Mouse (Mus musculus) liver, postnatal 0 days (tissue): Measurements from ENCODE around the gene Rara.

ENCODE experiments used
- CTCF ChIP-seq: sonication (generic); IDR thresholded peaks from 2 replicates; pipeline ENCODE4 v1.5.1; 2016; ENCODE audit warnings: antibody characterized with exemption, low read depth
- EP300 ChIP-seq: IDR thresholded peaks from 2 replicates; pipeline ENCODE4 v1.6.1; 2016; ENCODE audit warnings: antibody characterized with exemption, low read depth, mild to moderate bottlenecking

DNA sequence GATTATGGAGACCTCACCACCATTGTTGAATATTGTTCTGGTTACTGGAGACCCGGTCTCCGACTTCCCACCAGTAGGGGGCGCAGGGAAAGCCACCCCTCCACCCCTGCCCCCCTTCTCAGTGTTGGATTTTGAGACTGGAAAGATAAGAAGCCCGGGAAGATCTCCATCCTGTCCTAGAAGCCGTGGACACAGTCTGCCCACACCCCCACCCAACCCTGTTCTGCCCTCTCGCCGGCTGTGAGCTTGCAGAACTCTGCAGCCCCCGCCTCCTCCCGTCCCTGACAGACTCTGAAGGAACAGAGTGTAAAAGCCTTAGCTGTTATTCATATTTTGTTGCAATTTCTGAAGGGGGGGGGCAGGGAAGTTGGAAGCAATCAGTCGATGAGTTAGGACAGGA lies 26.8 kb downstream of the Rara start:
- TF ChIP-seq CTCF (peak; percentile 73), EP300 (no peak)
